Mouse (Mus musculus): ENCODE measurements around the gene Tcerg1l. TPM values are rescaled to one million over a fixed set of nuclear protein-coding genes. Genes with fewer than 3 reads are reported as not detected.

The Tcerg1l gene
- polyA plus RNA-seq, 1 experiment from 2014 or later = 1.0 TPM

DNA sequence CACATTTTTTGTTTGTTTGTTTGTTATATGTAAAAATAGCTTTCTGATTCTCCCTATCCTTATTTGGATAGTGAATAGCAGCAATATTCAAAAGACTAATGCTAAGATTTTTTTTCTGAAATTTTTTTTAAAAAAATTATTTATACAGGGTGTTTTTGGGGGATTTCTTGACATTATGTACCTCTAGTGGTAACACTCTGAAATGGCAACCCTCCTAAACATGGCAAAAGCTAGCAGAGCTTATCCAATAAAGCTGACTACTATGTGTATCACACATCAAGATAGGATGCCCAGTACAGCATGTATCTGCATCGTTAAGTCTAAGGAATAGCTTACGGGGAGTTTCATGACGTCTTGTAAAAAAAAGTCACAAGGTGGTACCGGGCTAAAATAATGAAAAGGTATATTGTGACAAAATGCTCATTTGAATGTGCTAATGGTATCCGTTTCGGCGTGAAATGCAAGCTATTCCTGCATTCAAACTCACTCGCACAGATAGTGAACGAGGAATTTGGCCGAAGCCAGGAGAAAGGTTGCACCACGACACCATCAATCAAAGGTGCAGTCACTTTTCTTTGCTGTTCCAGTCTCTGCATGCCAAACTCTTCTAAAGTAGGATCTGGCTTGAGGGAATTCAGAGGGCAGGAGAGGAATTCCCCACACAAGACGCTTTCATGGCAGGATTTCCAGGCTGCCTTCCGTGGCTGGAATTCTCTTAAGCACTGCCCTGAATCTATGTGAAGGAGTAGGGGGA lies 1.2 kb downstream of the Tcerg1l start:
- Histone ChIP-seq H3K27ac (no peak overlapping the region), H3K4me1 (peaks cover 21% of the 10 kb centered on the region), H3K36me3 (replicated peaks) (no peaks in the 10 kb centered on the region), H3K9me3 (no peaks in the 10 kb centered on the region), H3K27me3 (ENCODE audit: poor library complexity, severe bottlenecking) (peaks cover 50% of the 10 kb centered on the region), H3K4me3 (peak overlapping the region; percentile 68; the same call in 1 of the 2 replicates)
- WGBS = 46% methylated on average over 13 of the region's 13 CpGs
- DNase-seq (ENCODE audit: extremely low spot score, low spot score) = no peak

DNA sequence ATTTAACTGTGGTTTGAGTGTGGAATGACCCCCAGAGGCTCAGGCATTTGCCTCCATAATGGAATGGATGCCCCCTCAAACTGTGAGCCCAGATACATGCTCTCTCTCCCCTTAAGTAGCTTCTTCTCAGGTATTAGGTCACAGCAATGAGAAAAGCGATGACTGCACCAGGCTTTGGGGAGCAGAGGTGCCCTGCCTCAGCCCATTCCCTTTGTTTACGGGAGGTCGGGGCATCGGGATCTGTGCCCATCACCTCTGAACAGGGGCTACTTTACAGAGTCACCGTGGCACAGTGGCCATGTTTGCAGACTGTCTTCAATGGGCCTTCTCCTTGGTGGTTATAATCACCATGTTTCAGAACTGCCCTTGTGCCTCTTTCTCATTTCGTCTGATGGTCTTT lies 7.6 kb downstream of the Tcerg1l start:
- H3K27ac ChIP-seq = no peak overlapping the region
- 92% methylated on average over 6 of the region's 6 CpGs for WGBS
- H3K27me3 ChIP-seq (ENCODE audit: poor library complexity, severe bottlenecking) = no peaks in the 10 kb centered on the region
- H3K4me3 ChIP-seq = no peak overlapping the region
- no peaks in the 10 kb centered on the region for H3K36me3 ChIP-seq (replicated peaks)
- DNase-seq (ENCODE audit: extremely low spot score, low spot score) = no peak
- H3K9me3 ChIP-seq = no peaks in the 10 kb centered on the region
- H3K4me1 ChIP-seq = no peaks in the 10 kb centered on the region

DNA sequence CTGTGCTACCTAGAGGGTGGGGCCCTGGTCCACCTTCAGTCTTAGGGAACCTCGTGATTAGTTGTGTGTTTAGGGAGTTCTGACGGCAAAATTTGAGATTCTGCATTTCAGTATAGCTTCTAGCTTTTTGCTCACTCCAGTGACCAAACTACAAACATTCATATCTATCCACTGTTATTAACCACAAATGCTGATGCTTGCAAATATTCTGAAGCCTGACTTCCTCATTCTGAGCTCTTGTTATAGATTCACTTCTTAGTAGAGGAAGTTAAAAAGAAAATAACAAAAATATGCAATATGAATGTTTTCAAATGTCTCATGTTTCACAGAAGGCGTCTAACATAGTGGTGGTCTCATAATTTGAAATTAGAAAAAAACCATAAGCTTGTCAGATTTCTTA lies 8.5 kb downstream of the Tcerg1l start:
- Histone ChIP-seq H3K4me1 (no peaks in the 10 kb centered on the region), H3K4me3 (no peak overlapping the region), H3K9me3 (no peaks in the 10 kb centered on the region), H3K27ac (no peak overlapping the region), H3K36me3 (replicated peaks) (no peaks in the 10 kb centered on the region), H3K27me3 (ENCODE audit: poor library complexity, severe bottlenecking) (no peaks in the 10 kb centered on the region)
- 82% methylated on average over 3 of the region's 3 CpGs for WGBS
- no peak for DNase-seq (ENCODE audit: extremely low spot score, low spot score)

DNA sequence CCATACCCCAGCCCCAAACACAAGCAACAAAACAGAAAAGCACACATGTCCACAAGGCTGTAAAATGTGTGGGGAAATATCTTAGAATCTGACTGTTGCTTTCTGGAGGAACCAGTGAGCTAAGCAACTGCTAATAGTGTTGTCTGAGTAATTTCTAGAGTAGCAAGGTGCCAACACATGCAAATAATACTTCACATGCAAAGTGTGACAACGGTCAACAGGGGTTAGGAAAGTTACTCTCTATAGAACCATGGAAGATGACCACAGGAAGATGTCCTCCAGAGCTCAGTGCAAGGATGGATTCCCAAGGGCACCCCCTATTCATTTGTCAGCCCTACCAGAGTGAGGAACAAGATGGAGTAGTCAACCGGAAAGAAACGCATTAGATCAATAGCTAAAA lies 18.3 kb downstream of the Tcerg1l start:
- DNase-seq (ENCODE audit: extremely low spot score, low spot score) = no peak
- WGBS = 93% methylated on average over 3 of the region's 3 CpGs

GRCm38 (mm10) chr7:138378546-138378945 lies 19.0 kb downstream of the Tcerg1l start:
- 91% methylated on average over 4 of the region's 4 CpGs for WGBS
- no peak overlapping the region for H3K27ac ChIP-seq
- H3K9me3 ChIP-seq = no peaks in the 10 kb centered on the region
- H3K4me1 ChIP-seq = peaks cover 20% of the 10 kb centered on the region
- no peaks in the 10 kb centered on the region for H3K36me3 ChIP-seq (replicated peaks)
- H3K4me3 ChIP-seq = no peak overlapping the region
- no peaks in the 10 kb centered on the region for H3K27me3 ChIP-seq (ENCODE audit: poor library complexity, severe bottlenecking)
- DNase-seq (ENCODE audit: extremely low spot score, low spot score) = no peak

More for the DNA sequence above, 18.3 kb downstream of the Tcerg1l start:
- H3K27me3 ChIP-seq (ENCODE audit: poor library complexity, severe bottlenecking) = no peaks in the 10 kb centered on the region
- no peak overlapping the region for H3K4me3 ChIP-seq
- H3K27ac ChIP-seq = no peak overlapping the region
- H3K4me1 ChIP-seq = peaks cover 20% of the 10 kb centered on the region
- H3K9me3 ChIP-seq = no peaks in the 10 kb centered on the region
- no peaks in the 10 kb centered on the region for H3K36me3 ChIP-seq (replicated peaks)

GRCm38 (mm10) chr7:138375573-138375972 lies 22.0 kb downstream of the Tcerg1l start:
- 70% methylated on average over 7 of the region's 7 CpGs for WGBS
- H3K36me3 ChIP-seq (replicated peaks) = no peaks in the 10 kb centered on the region
- no peak for DNase-seq (ENCODE audit: extremely low spot score, low spot score)

GRCm38 (mm10) chr7:138374376-138374775 lies 23.2 kb downstream of the Tcerg1l start:
- 76% methylated on average over 7 of the region's 7 CpGs for WGBS
- DNase-seq (ENCODE audit: extremely low spot score, low spot score) = no peak
- Histone ChIP-seq H3K4me3 (no peak overlapping the region), H3K4me1 (peaks cover 14% of the 10 kb centered on the region), H3K27me3 (ENCODE audit: poor library complexity, severe bottlenecking) (no peaks in the 10 kb centered on the region), H3K9me3 (no peaks in the 10 kb centered on the region), H3K27ac (no peak overlapping the region), H3K36me3 (replicated peaks) (no peaks in the 10 kb centered on the region)

More at GRCm38 (mm10) chr7:138375573-138375972, 22.0 kb downstream of the Tcerg1l start:
- Histone ChIP-seq H3K27me3 (ENCODE audit: poor library complexity, severe bottlenecking) (no peaks in the 10 kb centered on the region), H3K27ac (no peak overlapping the region), H3K4me3 (no peak overlapping the region), H3K9me3 (no peaks in the 10 kb centered on the region), H3K4me1 (peaks cover 20% of the 10 kb centered on the region)

GRCm38 (mm10) chr7:138373530-138373929 lies 24.0 kb downstream of the Tcerg1l start:
- DNase-seq (ENCODE audit: extremely low spot score, low spot score) = no peak
- 89% methylated on average over 5 of the region's 5 CpGs for WGBS
- no peak overlapping the region for H3K4me3 ChIP-seq
- H3K27ac ChIP-seq = no peak overlapping the region
- no peaks in the 10 kb centered on the region for H3K36me3 ChIP-seq (replicated peaks)
- H3K9me3 ChIP-seq = no peaks in the 10 kb centered on the region
- H3K4me1 ChIP-seq = peaks cover 11% of the 10 kb centered on the region
- no peaks in the 10 kb centered on the region for H3K27me3 ChIP-seq (ENCODE audit: poor library complexity, severe bottlenecking)

GRCm38 (mm10) chr7:138367570-138367969 lies 30.0 kb downstream of the Tcerg1l start:
- no peak overlapping the region for H3K4me3 ChIP-seq
- no peaks in the 10 kb centered on the region for H3K27me3 ChIP-seq (ENCODE audit: poor library complexity, severe bottlenecking)
- no peak overlapping the region for H3K27ac ChIP-seq
- no peaks in the 10 kb centered on the region for H3K9me3 ChIP-seq
- DNase-seq (ENCODE audit: extremely low spot score, low spot score) = no peak
- WGBS = 90% methylated on average over 7 of the region's 7 CpGs
- no peaks in the 10 kb centered on the region for H3K36me3 ChIP-seq (replicated peaks)
- H3K4me1 ChIP-seq = no peaks in the 10 kb centered on the region

DNA sequence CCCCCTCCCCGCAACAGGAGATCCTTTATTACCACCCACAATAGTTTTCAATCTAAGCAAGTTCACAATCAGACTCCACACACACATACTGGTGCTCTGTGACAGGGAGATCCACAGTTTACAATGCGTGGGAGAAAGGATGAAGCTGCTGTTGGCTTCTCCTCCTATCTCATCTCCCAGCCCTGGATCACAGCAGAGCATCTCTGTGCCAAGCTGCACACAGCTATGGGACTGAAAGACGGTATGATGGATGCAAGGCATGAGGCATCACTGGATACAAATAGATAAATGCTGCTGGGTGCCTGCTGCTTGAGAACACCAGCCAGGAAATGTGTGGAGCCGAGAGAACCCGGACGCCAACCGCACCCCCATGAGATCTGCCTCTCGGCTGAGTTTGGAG lies 32.0 kb downstream of the Tcerg1l start:
- no peaks in the 10 kb centered on the region for H3K9me3 ChIP-seq
- DNase-seq (ENCODE audit: extremely low spot score, low spot score) = no peak
- H3K4me3 ChIP-seq = no peak overlapping the region
- no peaks in the 10 kb centered on the region for H3K36me3 ChIP-seq (replicated peaks)
- H3K27me3 ChIP-seq (ENCODE audit: poor library complexity, severe bottlenecking) = no peaks in the 10 kb centered on the region
- WGBS = 83% methylated on average over 8 of the region's 8 CpGs
- H3K27ac ChIP-seq = no peak overlapping the region
- no peaks in the 10 kb centered on the region for H3K4me1 ChIP-seq

DNA sequence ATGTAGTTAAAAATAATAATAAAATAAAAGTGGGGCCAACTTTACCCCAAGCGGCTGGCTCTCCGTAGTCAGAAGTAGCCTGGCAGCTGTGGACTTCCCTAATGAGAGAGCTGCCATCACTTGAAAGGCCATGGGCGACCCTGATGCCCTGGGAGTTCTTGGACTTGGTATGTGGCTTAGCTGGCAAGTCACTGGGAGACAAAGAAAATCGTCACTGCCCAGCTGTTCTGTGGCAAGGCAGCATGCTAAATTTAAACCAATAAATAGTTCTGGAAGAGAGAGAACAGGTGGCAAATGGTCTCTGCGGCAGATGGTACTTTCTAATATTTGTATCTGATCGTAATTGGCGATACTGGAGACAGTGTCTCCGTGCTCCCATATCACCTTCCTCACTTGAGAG lies 40.1 kb downstream of the Tcerg1l start:
- 84% methylated on average over 8 of the region's 8 CpGs for WGBS
- Histone ChIP-seq H3K27ac (no peak overlapping the region), H3K9me3 (no peaks in the 10 kb centered on the region), H3K27me3 (ENCODE audit: poor library complexity, severe bottlenecking) (no peaks in the 10 kb centered on the region), H3K36me3 (replicated peaks) (no peaks in the 10 kb centered on the region), H3K4me3 (no peak overlapping the region), H3K4me1 (peaks cover 7% of the 10 kb centered on the region)
- no peak for DNase-seq (ENCODE audit: extremely low spot score, low spot score)

DNA sequence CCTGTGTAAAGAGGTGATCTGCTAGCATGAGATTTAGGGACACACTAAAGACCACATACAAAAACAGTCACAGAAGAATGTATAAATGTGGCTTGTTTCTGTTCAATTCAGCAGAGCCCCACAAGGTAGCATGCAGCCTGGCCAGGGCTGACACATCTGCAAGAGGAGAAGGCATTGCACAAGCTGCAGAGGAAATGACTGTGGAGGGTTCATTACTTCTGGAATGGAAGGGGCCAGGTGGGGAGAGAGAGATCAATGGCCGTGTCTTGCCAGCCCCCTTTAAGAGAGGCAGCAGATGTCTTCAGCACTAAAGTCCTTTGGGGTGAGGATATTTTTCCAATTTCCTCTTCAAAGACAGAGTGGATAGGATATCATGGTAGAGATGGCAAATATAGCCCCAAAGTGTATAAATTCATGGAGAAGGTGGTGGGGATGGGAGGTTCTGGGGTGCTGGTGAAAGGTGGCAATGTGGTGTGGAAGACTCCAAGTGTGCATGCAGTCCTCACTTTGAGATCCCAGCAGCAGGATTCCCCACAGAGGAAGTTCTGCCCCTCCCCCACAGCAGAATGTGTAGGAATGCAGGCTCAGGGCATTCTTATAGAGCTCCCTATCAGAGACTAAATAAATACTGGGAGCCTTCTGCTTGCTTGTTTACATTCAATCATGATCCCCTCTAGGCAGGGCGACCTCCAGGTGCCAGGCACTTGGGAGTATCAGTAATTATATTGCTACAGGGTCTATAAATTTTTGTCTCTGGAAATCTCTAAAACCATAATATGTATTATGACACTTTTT lies 40.7 kb downstream of the Tcerg1l start:
- 60% methylated on average over 2 of the region's 2 CpGs for WGBS

GRCm38 (mm10) chr7:138345451-138345850 lies 52.1 kb downstream of the Tcerg1l start:
- Histone ChIP-seq H3K27me3 (ENCODE audit: poor library complexity, severe bottlenecking) (no peaks in the 10 kb centered on the region), H3K36me3 (replicated peaks) (no peaks in the 10 kb centered on the region), H3K4me3 (no peak overlapping the region), H3K4me1 (no peaks in the 10 kb centered on the region), H3K9me3 (no peaks in the 10 kb centered on the region), H3K27ac (no peak overlapping the region)
- no peak for DNase-seq (ENCODE audit: extremely low spot score, low spot score)
- 76% methylated on average over 6 of the region's 6 CpGs for WGBS

More for the DNA sequence above, 40.7 kb downstream of the Tcerg1l start:
- Histone ChIP-seq H3K4me1 (peaks cover 7% of the 10 kb centered on the region), H3K4me3 (no peak overlapping the region), H3K36me3 (replicated peaks) (no peaks in the 10 kb centered on the region), H3K27me3 (ENCODE audit: poor library complexity, severe bottlenecking) (no peaks in the 10 kb centered on the region), H3K27ac (no peak overlapping the region), H3K9me3 (no peaks in the 10 kb centered on the region)
- DNase-seq (ENCODE audit: extremely low spot score, low spot score) = no peak

Measured in forebrain, embryonic 10.5 days (tissue).